Mouse (Mus musculus) forebrain, embryonic 11.5 days (tissue): ENCODE measurements around the gene Ppfia2. TPM values are rescaled to one million over a fixed set of nuclear protein-coding genes. Genes with fewer than 3 reads are reported as not detected.
A peak's percentile ranks its signal among the peaks of the same experiment; 100 is the strongest.

ENCODE experiments used
- ATAC-seq: fragments of 200-750 bp; cut with Nextera tagmentation; replicated peaks from 2 replicates; pipeline ENCODE4 v1.8.0; 2017; ENCODE audit warnings: moderate TSS enrichment; ENCODE audit not compliant: low FRiP score
- DNase-seq: peaks from one replicate; pipeline ENCODE4 v3.0.0-alpha.2; 2017; ENCODE audit warnings: low spot score
- H3K27ac ChIP-seq: fragments of 300-500 bp; sonication (generic); 2 replicates; pipeline ENCODE4 v1.5.1; 2014; ENCODE audit warnings: low read depth, low read length
- H3K27me3 ChIP-seq: fragments of 300-500 bp; sonication (generic); 2 replicates; pipeline ENCODE4 v1.6.1; 2014; ENCODE audit warnings: mild to moderate bottlenecking, low read length, mixed read lengths; ENCODE audit not compliant: control insufficient read depth, insufficient read depth
- H3K36me3 ChIP-seq: fragments of 300-500 bp; sonication (generic); 2 replicates; pipeline ENCODE4 v1.6.1; 2014; ENCODE audit warnings: mild to moderate bottlenecking, low read length, moderate library complexity, mixed read lengths; ENCODE audit not compliant: control insufficient read depth, insufficient read depth
- H3K4me1 ChIP-seq: fragments of 300-500 bp; sonication (generic); replicated peaks from 2 replicates; pipeline ENCODE4 v1.6.1; 2014; ENCODE audit warnings: low read length, mixed read lengths; ENCODE audit not compliant: control insufficient read depth, insufficient read depth
- H3K4me2 ChIP-seq: fragments of 300-500 bp; sonication (generic); 2 replicates; pipeline ENCODE4 v1.6.1; 2014; ENCODE audit warnings: low read depth, mild to moderate bottlenecking, low read length, moderate library complexity, mixed read lengths; ENCODE audit not compliant: severe bottlenecking
- H3K4me3 ChIP-seq: fragments of 300-500 bp; sonication (generic); 2 replicates; pipeline ENCODE4 v1.5.1; 2014; ENCODE audit warnings: low read depth, low read length
- H3K9ac ChIP-seq: fragments of 300-500 bp; sonication (generic); 2 replicates; pipeline ENCODE4 v1.6.1; 2014; ENCODE audit warnings: low read length
- H3K9me3 ChIP-seq: fragments of 300-500 bp; sonication (generic); 2 replicates; pipeline ENCODE4 v1.6.1; 2016; ENCODE audit warnings: low read length, mixed read lengths; ENCODE audit not compliant: control insufficient read depth
- WGBS: fragments of 180-500 bp; shearing (Covaris S2); extraction: QIAGEN DNeasy Blood & Tissue Kit; methylation state at CpG from one replicate; pipeline ENCODE4 v1.1.7; 2014; 5-methylcytosine and 5-hydroxymethylcytosine counted together
- polyA plus RNA-seq: library from polyadenylated mRNA; unstranded; fragments of >200 nt; fragmentation: Nextera tagmentation; extraction: Ambion mirVana; gene quantifications from 2 replicates; pipeline ENCODE4 v1.2.1, GENCODE M21; 2014

Gene Ppfia2
- polyA plus RNA-seq, 1 experiment from 2014 or later, result 3.3 TPM

DNA sequence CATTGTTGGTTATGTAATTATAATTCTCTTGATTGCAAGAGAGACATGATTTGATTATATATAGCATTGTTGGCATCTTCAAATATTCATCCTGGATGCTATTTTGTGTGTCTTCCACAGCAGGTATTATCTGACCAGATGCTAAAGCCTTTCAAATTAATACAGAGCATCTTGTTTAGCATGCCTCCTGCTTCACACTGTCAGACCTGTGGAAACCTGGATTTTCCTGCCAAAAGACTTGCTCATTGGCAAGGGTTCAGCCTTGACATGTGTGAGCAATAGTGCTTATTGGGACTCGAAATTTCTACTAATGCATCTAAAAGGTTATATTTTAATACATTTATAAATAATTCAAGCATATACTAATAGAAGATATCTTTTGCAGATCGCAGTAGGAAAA lies 262.1 kb downstream of the Ppfia2 start:
- no peak overlapping the region for H3K4me3 ChIP-seq
- WGBS, result 86% methylated on average over 2 of the region's 2 CpGs
- no peaks in the 10 kb centered on the region for H3K36me3 ChIP-seq
- H3K4me2 ChIP-seq, result no peak overlapping the region
- H3K27me3 ChIP-seq, result no peaks in the 10 kb centered on the region
- no peak for DNase-seq
- no peak overlapping the region for H3K9ac ChIP-seq
- no peaks in the 10 kb centered on the region for H3K4me1 ChIP-seq
- no peak overlapping the region for H3K27ac ChIP-seq
- H3K9me3 ChIP-seq, result no peaks in the 10 kb centered on the region
- ATAC-seq, result no peak

DNA sequence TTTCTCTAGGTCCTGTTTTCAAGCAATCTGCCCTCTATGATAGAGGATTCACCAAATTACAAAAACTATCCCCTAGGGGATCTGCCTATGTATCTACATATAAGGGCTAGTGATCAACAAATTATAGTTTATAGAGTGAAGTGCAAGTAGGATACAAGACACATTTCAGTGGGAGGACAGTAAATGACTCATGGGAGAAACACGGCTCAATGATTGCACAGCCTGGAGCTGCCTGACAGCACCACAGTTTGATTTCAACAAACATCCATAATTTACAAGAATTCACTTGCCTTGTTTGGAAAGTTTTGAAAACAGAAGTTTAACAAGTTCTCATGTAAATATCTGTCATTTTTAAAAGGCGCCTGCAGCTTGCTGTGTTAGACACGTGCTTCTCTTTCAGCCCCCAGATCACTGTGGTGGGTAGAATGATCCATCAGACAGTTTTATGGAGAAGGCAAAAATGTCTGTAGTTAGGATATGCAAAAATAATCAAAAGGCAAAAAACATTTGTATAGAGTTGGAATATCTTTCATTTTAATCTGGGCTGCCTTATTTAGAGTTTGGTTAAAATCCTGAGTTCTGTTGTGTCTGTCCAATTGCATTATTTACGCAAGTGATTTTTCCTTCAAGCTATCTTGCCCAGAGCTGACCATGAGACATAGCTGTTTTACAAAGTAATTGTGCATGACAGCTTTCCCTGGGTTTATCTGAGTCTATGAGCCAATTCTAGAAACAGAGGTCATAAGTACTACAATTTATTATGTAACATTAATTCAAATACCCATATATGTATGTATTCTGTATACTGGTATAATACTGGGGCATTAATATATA lies 266.3 kb downstream of the Ppfia2 start:
- no peak for DNase-seq
- Histone ChIP-seq H3K4me3 (no peak overlapping the region), H3K36me3 (no peaks in the 10 kb centered on the region), H3K4me1 (no peaks in the 10 kb centered on the region), H3K27ac (no peak overlapping the region), H3K27me3 (no peaks in the 10 kb centered on the region), H3K4me2 (no peak overlapping the region), H3K9me3 (no peaks in the 10 kb centered on the region), H3K9ac (no peak overlapping the region)
- peak; percentile 61 for ATAC-seq
- WGBS, result 66% methylated on average over 4 of the region's 4 CpGs

GRCm38 (mm10) chr10:106738190-106738589 lies 268.1 kb downstream of the Ppfia2 start:
- Histone ChIP-seq H3K27ac (no peak overlapping the region), H3K9ac (no peak overlapping the region), H3K9me3 (no peaks in the 10 kb centered on the region), H3K4me3 (no peak overlapping the region), H3K4me2 (no peak overlapping the region), H3K36me3 (no peaks in the 10 kb centered on the region), H3K4me1 (no peaks in the 10 kb centered on the region), H3K27me3 (no peaks in the 10 kb centered on the region)
- ATAC-seq (no peak), DNase-seq (no peak)
- 84% methylated on average over 3 of the region's 3 CpGs for WGBS

GRCm38 (mm10) chr10:106744966-106745365 lies 274.8 kb downstream of the Ppfia2 start:
- Histone ChIP-seq H3K9me3 (no peaks in the 10 kb centered on the region), H3K27ac (no peak overlapping the region), H3K27me3 (no peaks in the 10 kb centered on the region), H3K4me3 (no peak overlapping the region), H3K4me1 (no peaks in the 10 kb centered on the region), H3K9ac (no peak overlapping the region), H3K4me2 (no peak overlapping the region), H3K36me3 (no peaks in the 10 kb centered on the region)
- ATAC-seq (no peak), DNase-seq (no peak)

DNA sequence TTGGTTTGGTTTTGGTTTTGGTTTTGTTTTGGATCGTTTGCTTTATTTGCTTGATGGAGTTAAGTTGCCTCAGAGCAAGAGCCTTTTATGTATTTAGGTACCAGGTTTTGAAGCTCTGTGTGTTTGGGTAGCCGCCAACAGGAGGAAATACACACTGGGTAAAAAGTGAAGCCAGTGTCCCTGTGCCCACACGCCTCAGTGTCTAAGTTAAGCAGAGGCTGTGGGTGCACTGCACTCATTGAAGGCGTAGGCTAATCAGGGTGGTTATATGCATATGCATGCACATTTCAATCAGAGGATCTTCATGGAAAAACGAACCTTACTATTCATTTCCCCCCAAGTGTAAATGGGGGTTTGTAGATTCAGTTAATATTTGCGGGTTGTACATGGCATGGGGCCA lies 290.9 kb downstream of the Ppfia2 start:
- DNase-seq, result no peak
- no peaks in the 10 kb centered on the region for H3K36me3 ChIP-seq
- H3K4me3 ChIP-seq, result no peak overlapping the region
- no peaks in the 10 kb centered on the region for H3K9me3 ChIP-seq
- H3K4me1 ChIP-seq, result no peaks in the 10 kb centered on the region
- no peak for ATAC-seq
- H3K9ac ChIP-seq, result no peak overlapping the region
- WGBS, result 86% methylated on average over 6 of the region's 6 CpGs
- no peak overlapping the region for H3K27ac ChIP-seq
- no peaks in the 10 kb centered on the region for H3K27me3 ChIP-seq
- no peak overlapping the region for H3K4me2 ChIP-seq

GRCm38 (mm10) chr10:106763785-106764184 lies 293.6 kb downstream of the Ppfia2 start:
- no peak for ATAC-seq
- Histone ChIP-seq H3K27me3 (no peaks in the 10 kb centered on the region), H3K4me1 (no peaks in the 10 kb centered on the region), H3K4me2 (no peak overlapping the region), H3K36me3 (no peaks in the 10 kb centered on the region), H3K27ac (no peak overlapping the region), H3K9me3 (no peaks in the 10 kb centered on the region), H3K9ac (no peak overlapping the region), H3K4me3 (no peak overlapping the region)
- 88% methylated on average over 7 of the region's 7 CpGs for WGBS
- no peak for DNase-seq

GRCm38 (mm10) chr10:106775571-106775970 lies 305.4 kb downstream of the Ppfia2 start:
- 100% methylated on average over 1 of the region's 1 CpGs for WGBS
- ATAC-seq (no peak), DNase-seq (no peak)
- no peaks in the 10 kb centered on the region for H3K4me1 ChIP-seq
- no peaks in the 10 kb centered on the region for H3K36me3 ChIP-seq
- H3K9ac ChIP-seq, result no peak overlapping the region
- no peak overlapping the region for H3K27ac ChIP-seq
- H3K27me3 ChIP-seq, result no peaks in the 10 kb centered on the region
- H3K9me3 ChIP-seq, result no peaks in the 10 kb centered on the region
- H3K4me3 ChIP-seq, result no peak overlapping the region
- no peak overlapping the region for H3K4me2 ChIP-seq

DNA sequence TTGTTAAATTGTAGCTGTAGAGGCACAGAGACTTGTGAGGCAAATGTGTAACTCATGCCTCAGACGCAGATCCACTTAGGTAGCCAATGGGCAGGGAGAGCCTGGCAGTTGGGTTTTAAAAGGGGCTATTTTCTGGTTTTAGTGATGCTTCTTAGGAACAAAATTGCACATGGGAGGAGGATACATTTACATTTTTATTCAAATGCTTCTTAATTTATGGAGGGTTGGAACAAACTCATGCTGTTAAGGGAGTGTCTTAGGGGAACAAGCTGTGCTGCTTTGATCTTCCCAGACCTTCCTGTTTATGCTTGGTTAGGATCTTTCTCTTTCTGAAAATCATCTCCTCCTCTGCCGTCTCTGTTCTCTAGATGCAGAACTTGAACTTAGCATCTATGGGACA lies 345.3 kb downstream of the Ppfia2 start:
- 71% methylated on average over 2 of the region's 2 CpGs for WGBS
- ATAC-seq, result peak; percentile 39; the same call in 1 of the 2 replicates
- no peaks in the 10 kb centered on the region for H3K4me1 ChIP-seq

GRCm38 (mm10) chr10:106818381-106818780 lies 348.2 kb downstream of the Ppfia2 start:
- H3K4me1 ChIP-seq, result no peaks in the 10 kb centered on the region
- H3K27ac ChIP-seq, result no peak overlapping the region
- ATAC-seq (no peak), DNase-seq (no peak)
- H3K9me3 ChIP-seq, result no peaks in the 10 kb centered on the region
- H3K4me3 ChIP-seq, result no peak overlapping the region
- H3K9ac ChIP-seq, result no peak overlapping the region
- no peaks in the 10 kb centered on the region for H3K27me3 ChIP-seq
- no peaks in the 10 kb centered on the region for H3K36me3 ChIP-seq
- H3K4me2 ChIP-seq, result no peak overlapping the region
- 92% methylated on average over 4 of the region's 4 CpGs for WGBS

More for the DNA sequence above, 345.3 kb downstream of the Ppfia2 start:
- Histone ChIP-seq H3K4me3 (no peak overlapping the region), H3K36me3 (no peaks in the 10 kb centered on the region), H3K27me3 (no peaks in the 10 kb centered on the region), H3K9ac (no peak overlapping the region), H3K9me3 (no peaks in the 10 kb centered on the region), H3K27ac (no peak overlapping the region), H3K4me2 (no peak overlapping the region)
- no peak for DNase-seq
